Mouse (Mus musculus) thymus, postnatal 14 days (tissue): ENCODE data around the gene Slc38a6.
A peak's percentile ranks its signal among the peaks of the same experiment; 100 is the strongest.

Experiments
- DNase-seq: peaks from one replicate; pipeline ENCODE4 v3.0.0; 2021

Gene Slc38a6

GRCm38 (mm10) chr12:73286287-73287092, at the start of gene Slc38a6, which contains the start of gene Trmt5:
Slc38a6 (plus strand) TSS chr12:73286779.
Trmt5 (minus strand) TSS chr12:73286710.
- peak; percentile 90 for DNase-seq

- no peak for DNase-seq
Observed at GRCm38 (mm10) chr12:73241960-73242359, 44.6 kb upstream of the Slc38a6 start.

- no peak for DNase-seq
Observed at GRCm38 (mm10) chr12:73245687-73246086, 40.9 kb upstream of the Slc38a6 start.

GRCm38 (mm10) chr12:73255006-73255405, 31.6 kb upstream of the Slc38a6 start:
- DNase-seq: no peak

DNA sequence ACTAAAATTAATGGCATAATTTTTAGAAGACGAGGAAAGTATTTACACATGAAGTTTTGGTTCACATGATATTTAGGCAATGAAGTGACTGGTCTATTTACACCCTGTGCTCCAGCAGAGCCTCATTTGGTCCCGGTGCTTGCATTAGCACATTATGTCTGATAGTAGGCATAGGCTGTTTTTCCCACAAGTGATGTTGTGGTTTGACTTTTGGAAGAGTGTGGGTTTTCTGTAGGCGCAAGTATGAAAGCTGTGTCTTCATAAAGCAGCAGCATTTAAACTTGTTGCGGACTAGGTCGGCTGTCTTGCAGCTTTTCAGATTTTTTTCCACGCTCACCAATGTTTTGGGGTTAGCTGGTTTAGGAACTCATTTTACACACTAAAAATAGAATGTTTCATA, 27.3 kb upstream of the Slc38a6 start:
- DNase-seq: no peak

- DNase-seq: no peak
Observed at GRCm38 (mm10) chr12:73260339-73260738, 26.2 kb upstream of the Slc38a6 start.

- DNase-seq: no peak
Observed at GRCm38 (mm10) chr12:73265381-73265978, 21.1 kb upstream of the Slc38a6 start.

DNA sequence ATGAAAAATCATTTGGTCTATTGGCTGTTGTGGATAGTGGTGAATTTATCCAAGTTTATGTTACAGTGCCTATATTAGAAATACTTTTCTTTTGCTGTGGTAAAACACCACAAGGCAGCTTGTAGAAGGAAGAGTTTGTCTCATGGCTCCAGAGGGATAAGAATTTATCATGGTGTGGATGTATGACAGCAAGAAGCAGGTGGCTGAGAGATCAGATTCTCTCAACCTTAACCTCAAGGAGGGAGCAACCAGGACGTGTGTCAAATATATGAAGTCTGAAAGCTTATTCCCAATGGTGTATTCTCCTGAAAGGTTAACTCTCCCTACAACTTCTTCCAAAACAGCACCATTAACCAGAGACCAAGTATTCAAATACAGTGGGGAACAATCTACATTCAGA, 20.0 kb upstream of the Slc38a6 start:
- no peak for DNase-seq

GRCm38 (mm10) chr12:73268497-73268896, 18.1 kb upstream of the Slc38a6 start:
- DNase-seq: no peak

DNA sequence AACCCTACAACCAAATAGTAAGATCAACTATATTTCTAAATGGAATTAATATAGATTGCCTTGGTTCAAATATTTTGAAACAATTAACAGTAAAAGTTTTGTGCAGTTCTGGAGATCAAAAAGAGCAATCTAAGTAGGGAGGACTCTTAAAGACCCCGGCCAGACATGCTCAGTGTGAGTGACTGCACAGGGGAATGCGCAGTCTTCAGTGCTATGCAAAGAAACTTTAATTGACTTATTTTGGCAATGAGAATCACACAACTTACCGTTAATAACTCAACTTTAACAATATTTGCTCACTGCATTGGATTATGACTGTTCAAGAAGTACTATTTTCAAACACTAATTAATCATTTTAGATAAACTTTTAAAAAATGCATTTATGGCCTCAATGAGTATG, 17.0 kb upstream of the Slc38a6 start:
- DNase-seq: no peak

- no peak for DNase-seq
Observed at GRCm38 (mm10) chr12:73269933-73270332, 16.6 kb upstream of the Slc38a6 start.

- no peak for DNase-seq
Observed at GRCm38 (mm10) chr12:73274921-73275320, 11.7 kb upstream of the Slc38a6 start.

GRCm38 (mm10) chr12:73287609-73288008, 1.0 kb downstream of the Slc38a6 start:
- no peak for DNase-seq

DNA sequence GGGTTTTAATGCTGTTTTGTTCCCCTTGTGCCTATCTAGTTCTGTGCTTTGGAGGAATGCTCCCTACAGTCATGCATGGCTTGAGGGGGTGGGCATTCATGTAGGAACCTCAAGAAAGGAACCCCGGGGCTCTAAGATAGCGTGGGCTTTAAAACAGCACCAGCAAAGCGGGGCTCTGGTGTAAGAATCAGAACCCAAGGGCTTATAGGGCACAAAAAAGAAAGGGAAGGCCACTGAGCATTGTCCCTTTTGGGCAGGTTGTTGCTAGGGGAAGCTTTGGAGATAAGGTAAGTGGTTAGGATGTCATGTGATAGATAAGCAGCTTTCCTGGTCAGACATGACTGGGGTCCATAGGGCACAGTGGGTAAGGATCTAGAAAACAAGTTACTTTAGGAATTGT, 2.0 kb downstream of the Slc38a6 start:
- DNase-seq: no peak

- no peak for DNase-seq
Observed at GRCm38 (mm10) chr12:73294884-73295283, 8.3 kb downstream of the Slc38a6 start.

- DNase-seq: no peak
Observed at GRCm38 (mm10) chr12:73295505-73296140, 9.0 kb downstream of the Slc38a6 start.

GRCm38 (mm10) chr12:73298621-73299020, 12.0 kb downstream of the Slc38a6 start:
- no peak for DNase-seq

- DNase-seq: no peak
Observed at GRCm38 (mm10) chr12:73300531-73300930, 14.0 kb downstream of the Slc38a6 start.

GRCm38 (mm10) chr12:73304636-73305035, 18.1 kb downstream of the Slc38a6 start:
- DNase-seq: no peak

GRCm38 (mm10) chr12:73307750-73308149, 21.2 kb downstream of the Slc38a6 start:
- no peak for DNase-seq

- no peak for DNase-seq
Observed at GRCm38 (mm10) chr12:73308711-73309110, 22.1 kb downstream of the Slc38a6 start.

DNA sequence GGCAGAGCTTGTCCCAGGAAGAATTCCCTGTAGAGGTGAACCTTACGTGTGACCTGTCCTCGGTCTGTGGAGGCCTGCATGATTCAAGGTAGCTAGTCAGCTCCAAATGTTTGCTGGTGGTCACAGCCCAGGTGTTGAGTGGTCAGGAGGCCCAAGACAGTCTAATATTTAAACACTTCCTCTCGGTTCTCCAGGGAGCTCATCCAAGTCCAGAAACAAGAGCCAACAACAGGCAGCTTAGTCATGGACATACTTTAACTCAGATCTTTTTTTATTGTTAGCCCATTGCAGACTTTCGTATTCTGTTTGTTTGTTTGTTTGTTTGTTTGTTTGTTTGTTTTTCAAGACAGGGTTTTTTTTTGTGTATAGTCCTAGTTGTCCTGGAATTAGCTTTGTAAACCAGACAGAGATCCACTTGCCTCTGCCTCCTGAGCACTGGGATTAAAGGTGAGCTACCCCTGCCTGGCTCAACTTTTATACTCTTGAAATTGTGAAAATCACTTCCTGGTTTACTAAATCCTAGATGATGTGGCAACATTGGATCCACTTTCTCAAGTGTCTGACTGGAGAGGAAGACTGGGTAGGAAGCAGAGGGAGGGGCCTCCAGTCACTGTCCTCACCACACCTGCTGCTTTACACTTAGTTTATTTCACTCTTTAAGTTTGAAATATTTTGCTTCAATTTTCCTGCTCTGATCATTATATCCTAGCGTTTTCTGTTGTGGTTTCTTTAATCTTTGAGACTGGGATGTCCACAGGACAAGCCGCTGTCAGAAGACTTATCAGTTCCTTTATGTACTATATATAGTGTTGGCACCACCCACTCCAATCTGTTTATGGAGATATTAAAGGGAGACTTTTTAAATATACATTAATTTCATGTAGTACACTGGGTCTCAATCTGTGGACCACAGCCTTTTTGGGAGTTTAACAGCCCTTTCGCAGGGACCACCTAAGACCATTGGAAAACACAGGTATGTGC, 31.4 kb downstream of the Slc38a6 start:
- no peak for DNase-seq

DNA sequence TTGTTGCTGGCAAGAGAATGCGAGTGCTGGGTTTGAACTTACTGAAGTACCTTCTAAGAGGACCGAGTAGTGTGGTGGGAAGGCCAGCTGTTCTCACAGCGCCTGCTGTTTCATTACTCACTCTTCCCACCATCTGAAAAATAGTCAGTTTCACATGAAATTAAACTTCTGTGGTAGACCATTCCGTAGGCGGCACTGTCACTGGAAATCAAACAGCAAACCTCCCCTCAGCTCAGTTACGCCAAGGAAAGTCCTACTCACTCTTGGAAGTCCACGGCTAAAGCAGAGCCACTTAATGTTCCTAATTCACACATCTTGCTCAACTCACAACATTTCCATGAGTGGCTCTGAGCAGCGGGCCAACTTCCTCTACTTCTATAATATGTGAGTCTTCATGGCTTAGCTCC, 37.6 kb downstream of the Slc38a6 start:
- no peak for DNase-seq
